Mouse (Mus musculus) midbrain, embryonic 13.5 days (tissue): Measurements from ENCODE around the gene Sptbn4. TPM values are rescaled to one million over a fixed set of nuclear protein-coding genes. Genes with fewer than 3 reads are reported as not detected.

Experiments used
- ATAC-seq: fragments of 200-750 bp; cut with Nextera tagmentation; 2 replicates; pipeline ENCODE4 v1.8.0; 2017; ENCODE audit warnings: mild to moderate bottlenecking, moderate TSS enrichment, moderate library complexity
- H3K27ac ChIP-seq: fragments of 300-500 bp; sonication (generic); 2 replicates; pipeline ENCODE4 v1.5.1; 2015; ENCODE audit warnings: inconsistent platforms, mild to moderate bottlenecking, moderate library complexity
- H3K27me3 ChIP-seq: fragments of 300-500 bp; sonication (generic); 2 replicates; pipeline ENCODE4 v1.6.1; 2015; ENCODE audit warnings: mild to moderate bottlenecking, inconsistent platforms
- H3K36me3 ChIP-seq: fragments of 300-500 bp; sonication (generic); 2 replicates; pipeline ENCODE4 v1.6.1; 2015; ENCODE audit warnings: mild to moderate bottlenecking, inconsistent platforms
- H3K4me1 ChIP-seq: fragments of 300-500 bp; sonication (generic); replicated peaks from 2 replicates; pipeline ENCODE4 v1.6.1; 2015; ENCODE audit warnings: inconsistent platforms
- H3K4me2 ChIP-seq: fragments of 300-500 bp; sonication (generic); replicated peaks from 2 replicates; pipeline ENCODE4 v1.6.1; 2015; ENCODE audit warnings: moderate library complexity, mild to moderate bottlenecking, inconsistent platforms
- H3K4me3 ChIP-seq: fragments of 300-500 bp; sonication (generic); replicated peaks from 2 replicates; pipeline ENCODE4 v1.5.1; 2015; ENCODE audit warnings: mild to moderate bottlenecking, inconsistent platforms
- H3K9ac ChIP-seq: fragments of 300-500 bp; sonication (generic); replicated peaks from 2 replicates; pipeline ENCODE4 v1.6.1; 2015; ENCODE audit warnings: mild to moderate bottlenecking, inconsistent platforms
- H3K9me3 ChIP-seq: fragments of 300-500 bp; sonication (generic); 2 replicates; pipeline ENCODE4 v1.6.1; 2016; ENCODE audit warnings: mild to moderate bottlenecking, inconsistent platforms
- WGBS: fragments of 180-500 bp; shearing (Covaris S2); methylation state at CpG from one replicate; pipeline ENCODE4 v1.1.7; 2015; 5-methylcytosine and 5-hydroxymethylcytosine counted together
- polyA plus RNA-seq: library from polyadenylated mRNA; unstranded; fragments of >200 nt; fragmentation: Nextera tagmentation; extraction: Ambion mirVana; gene quantifications from 2 replicates; pipeline ENCODE4 v1.2.1, GENCODE M21; 2015

The Sptbn4 gene
- polyA plus RNA-seq, 1 experiment from 2014 or later, result 2.2 TPM

- no peak for ATAC-seq
- Histone ChIP-seq H3K4me1 (peaks cover 65% of the 10 kb centered on the region), H3K27me3 (peaks cover 79% of the 10 kb centered on the region), H3K9me3 (no peaks in the 10 kb centered on the region), H3K27ac (no peak overlapping the region), H3K36me3 (no peaks in the 10 kb centered on the region), H3K4me2 (no peak overlapping the region), H3K9ac (no peak overlapping the region), H3K4me3 (no peak overlapping the region)
- 60% methylated on average over 15 of the region's 15 CpGs for WGBS
Measured at GRCm38 (mm10) chr7:27335011-27335720, 112.3 kb downstream of the Sptbn4 start.

GRCm38 (mm10) chr7:27334405-27334911 is 113.0 kb downstream of the Sptbn4 start:
- H3K4me1 ChIP-seq, result peaks cover 64% of the 10 kb centered on the region
- peak overlapping the region; percentile 2; the same call in 1 of the 2 replicates for H3K9ac ChIP-seq
- no peaks in the 10 kb centered on the region for H3K36me3 ChIP-seq
- H3K27me3 ChIP-seq, result peaks cover 86% of the 10 kb centered on the region
- 2% methylated on average over 32 of the region's 32 CpGs for WGBS
- H3K4me3 ChIP-seq, result 0 out of 2 replicates have a peak overlapping the region, but pooled peaks have one; percentile 0
- H3K4me2 ChIP-seq, result peak overlapping the region; percentile 77
- H3K27ac ChIP-seq, result no peak overlapping the region
- no peak for ATAC-seq
- no peaks in the 10 kb centered on the region for H3K9me3 ChIP-seq

- Histone ChIP-seq H3K36me3 (no peaks in the 10 kb centered on the region), H3K9me3 (no peaks in the 10 kb centered on the region), H3K9ac (peak overlapping the region; percentile 63), H3K4me3 (peak overlapping the region; percentile 40), H3K27ac (no peak overlapping the region), H3K4me1 (peaks cover 67% of the 10 kb centered on the region), H3K27me3 (peaks cover 94% of the 10 kb centered on the region), H3K4me2 (peak overlapping the region; percentile 77)
- peak; percentile 7; the same call in 1 of the 2 replicates for ATAC-seq
- under 1% methylated on average over 38 of the region's 77 CpGs for WGBS
Measured at GRCm38 (mm10) chr7:27333316-27333941, 114.1 kb downstream of the Sptbn4 start.

- H3K36me3 ChIP-seq, result no peaks in the 10 kb centered on the region
- peak overlapping the region; percentile 63 for H3K9ac ChIP-seq
- 1% methylated on average over 39 of the region's 39 CpGs for WGBS
- H3K4me2 ChIP-seq, result peak overlapping the region; percentile 77
- no peak overlapping the region for H3K27ac ChIP-seq
- H3K9me3 ChIP-seq, result no peaks in the 10 kb centered on the region
- peaks cover 63% of the 10 kb centered on the region for H3K4me1 ChIP-seq
- H3K4me3 ChIP-seq, result peak overlapping the region; percentile 40
- H3K27me3 ChIP-seq, result peaks cover 94% of the 10 kb centered on the region
- no peak for ATAC-seq
Measured at GRCm38 (mm10) chr7:27332353-27333199, 114.9 kb downstream of the Sptbn4 start.

GRCm38 (mm10) chr7:27331854-27332253 is 115.6 kb downstream of the Sptbn4 start:
- no peak overlapping the region for H3K27ac ChIP-seq
- H3K27me3 ChIP-seq, result peaks cover 94% of the 10 kb centered on the region
- no peak overlapping the region for H3K4me3 ChIP-seq
- H3K4me1 ChIP-seq, result peaks cover 56% of the 10 kb centered on the region
- no peaks in the 10 kb centered on the region for H3K36me3 ChIP-seq
- no peak for ATAC-seq
- H3K4me2 ChIP-seq, result peak overlapping the region; percentile 77; the same call in 1 of the 2 replicates
- H3K9me3 ChIP-seq, result no peaks in the 10 kb centered on the region
- WGBS, result 5% methylated on average over 8 of the region's 8 CpGs
- no peak overlapping the region for H3K9ac ChIP-seq

GRCm38 (mm10) chr7:27331541-27331851 is 116.0 kb downstream of the Sptbn4 start:
- Histone ChIP-seq H3K27ac (no peak overlapping the region), H3K4me3 (peak overlapping the region; percentile 38; the same call in 1 of the 2 replicates), H3K4me2 (no peak overlapping the region; the same call in 1 of the 2 replicates), H3K36me3 (no peaks in the 10 kb centered on the region), H3K9me3 (no peaks in the 10 kb centered on the region), H3K9ac (no peak overlapping the region), H3K27me3 (peaks cover 94% of the 10 kb centered on the region), H3K4me1 (peaks cover 53% of the 10 kb centered on the region)
- whole genome bisulfite sequencing, result 4% methylated on average over 8 of the region's 8 CpGs
- ATAC-seq, result no peak

DNA sequence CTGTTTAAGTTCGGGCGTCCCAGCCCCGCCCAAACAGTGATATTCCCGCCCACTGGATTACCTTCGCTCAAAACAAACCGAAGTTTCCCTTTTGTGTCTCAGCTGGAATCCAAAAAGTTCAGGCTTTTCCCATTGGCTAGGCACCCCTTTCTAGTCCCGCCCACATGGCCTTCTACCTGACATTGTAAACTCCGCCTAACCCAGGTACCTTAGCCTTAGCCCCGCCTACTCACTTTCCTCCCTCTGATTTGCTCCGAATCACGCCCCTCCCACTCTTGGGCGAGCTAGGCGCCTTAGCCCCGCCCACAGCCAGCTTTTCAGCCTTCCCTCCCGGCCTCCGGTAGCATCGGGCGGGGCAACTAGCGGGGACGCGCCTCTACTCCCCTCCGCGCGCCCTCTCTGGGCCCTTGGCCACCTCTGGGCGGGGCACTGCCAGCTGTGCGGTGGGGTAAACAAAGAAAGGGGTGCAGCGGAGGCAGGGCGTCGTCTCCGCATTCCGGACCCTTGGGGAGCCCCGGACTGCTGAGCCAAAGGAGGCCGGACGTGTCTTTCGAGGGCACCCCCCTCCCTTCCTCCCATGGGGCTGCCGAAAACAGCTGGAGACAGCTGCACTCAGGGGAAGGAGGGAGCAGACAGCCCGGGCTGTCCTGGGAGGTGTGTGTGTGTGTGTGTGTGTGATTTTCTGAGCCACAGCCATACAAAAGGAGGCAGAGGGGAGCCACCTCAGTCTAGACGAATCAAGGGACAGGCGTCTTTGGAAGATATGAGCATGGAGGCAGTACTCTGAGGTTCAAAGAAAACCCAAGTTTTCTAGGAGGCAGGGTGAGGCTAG is 116.6 kb downstream of the Sptbn4 start:
- Histone ChIP-seq H3K9ac (no peak overlapping the region), H3K27me3 (peaks cover 98% of the 10 kb centered on the region), H3K9me3 (no peaks in the 10 kb centered on the region), H3K4me1 (peaks cover 53% of the 10 kb centered on the region), H3K4me3 (peak overlapping the region; percentile 38), H3K36me3 (no peaks in the 10 kb centered on the region), H3K4me2 (peak overlapping the region; percentile 58), H3K27ac (no peak overlapping the region)
- ATAC-seq, result no peak
- WGBS, result 1% methylated on average over 39 of the region's 39 CpGs

DNA sequence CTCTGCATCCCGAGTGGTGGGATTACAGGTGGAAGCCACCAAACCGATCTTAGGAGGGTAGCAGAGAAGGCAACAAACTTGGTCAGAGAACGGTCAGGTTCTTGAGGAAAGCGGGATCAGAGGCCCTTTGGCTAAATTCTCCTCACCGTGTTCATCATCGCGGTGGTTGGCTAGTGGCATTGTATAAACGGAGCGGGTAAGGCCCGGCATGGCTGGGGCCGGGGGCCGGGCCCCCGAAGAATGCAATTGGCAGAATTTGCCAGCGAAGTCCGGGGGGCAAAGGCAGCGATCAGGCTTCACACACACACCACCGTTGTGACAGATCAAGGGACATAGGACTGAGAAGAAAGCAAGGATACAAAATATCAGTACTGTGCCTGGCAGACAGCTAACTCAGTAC is 117.5 kb downstream of the Sptbn4 start:
- WGBS, result 26% methylated on average over 17 of the region's 17 CpGs
- Histone ChIP-seq H3K27me3 (peaks cover 99% of the 10 kb centered on the region), H3K4me3 (no peak overlapping the region), H3K9ac (no peak overlapping the region), H3K4me2 (no peak overlapping the region), H3K4me1 (peaks cover 60% of the 10 kb centered on the region), H3K36me3 (no peaks in the 10 kb centered on the region), H3K9me3 (no peaks in the 10 kb centered on the region), H3K27ac (no peak overlapping the region)
- ATAC-seq, result no peak

- peak overlapping the region; percentile 44 for H3K4me2 ChIP-seq
- peak overlapping the region; percentile 22 for H3K4me3 ChIP-seq
- H3K27ac ChIP-seq, result no peak overlapping the region
- H3K36me3 ChIP-seq, result no peaks in the 10 kb centered on the region
- H3K9me3 ChIP-seq, result no peaks in the 10 kb centered on the region
- 3% methylated on average over 45 of the region's 45 CpGs for WGBS
- peak; percentile 37 for ATAC-seq
- peaks cover 57% of the 10 kb centered on the region for H3K4me1 ChIP-seq
- H3K9ac ChIP-seq, result no peak overlapping the region; the same call in 1 of the 2 replicates
- peaks cover 99% of the 10 kb centered on the region for H3K27me3 ChIP-seq
Measured at GRCm38 (mm10) chr7:27329326-27329947, 118.0 kb downstream of the Sptbn4 start.

GRCm38 (mm10) chr7:27328648-27329047 is 118.8 kb downstream of the Sptbn4 start:
- H3K27me3 ChIP-seq, result peaks cover 99% of the 10 kb centered on the region
- 39% methylated on average over 16 of the region's 16 CpGs for WGBS
- peak overlapping the region; percentile 44; the same call in 1 of the 2 replicates for H3K4me2 ChIP-seq
- no peaks in the 10 kb centered on the region for H3K9me3 ChIP-seq
- no peak overlapping the region for H3K27ac ChIP-seq
- H3K4me3 ChIP-seq, result no peak overlapping the region
- no peak overlapping the region for H3K9ac ChIP-seq
- H3K4me1 ChIP-seq, result peaks cover 49% of the 10 kb centered on the region
- no peaks in the 10 kb centered on the region for H3K36me3 ChIP-seq
- no peak for ATAC-seq

DNA sequence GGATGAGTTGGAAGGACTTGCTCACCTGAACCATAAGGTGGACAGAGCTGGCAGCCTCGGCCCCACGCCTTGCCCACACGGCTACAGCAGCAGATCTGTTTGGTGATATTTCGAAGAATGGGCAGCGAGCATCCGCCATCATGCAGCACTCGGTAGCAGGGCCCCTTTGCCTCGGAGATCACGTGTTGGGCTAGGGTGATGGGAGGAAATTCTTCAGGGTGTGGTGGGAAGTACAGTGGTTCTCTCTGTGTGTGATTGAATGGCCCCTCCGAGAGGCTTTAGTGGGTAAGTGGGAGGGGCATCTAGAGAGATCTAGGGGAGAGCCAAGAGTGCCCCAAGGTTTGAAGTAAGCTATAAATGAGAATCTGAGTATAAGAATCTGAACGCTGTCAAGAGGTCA is 119.3 kb downstream of the Sptbn4 start:
- Histone ChIP-seq H3K4me2 (no peak overlapping the region), H3K4me1 (peaks cover 45% of the 10 kb centered on the region), H3K27me3 (peaks cover 96% of the 10 kb centered on the region), H3K9ac (no peak overlapping the region), H3K4me3 (no peak overlapping the region), H3K9me3 (no peaks in the 10 kb centered on the region), H3K27ac (no peak overlapping the region), H3K36me3 (no peaks in the 10 kb centered on the region)
- 86% methylated on average over 11 of the region's 11 CpGs for WGBS
- ATAC-seq, result no peak
